Mouse (Mus musculus) ES-Bruce4 (cell line): ENCODE measurements around the gene Slc37a4.

Experiments used
- EP300 ChIP-seq: IDR thresholded peaks from 2 replicates; pipeline ENCODE4 v1.6.1; 2011; ENCODE audit warnings: low read depth, low read length; ENCODE audit not compliant: insufficient read depth
- POLR2A ChIP-seq: IDR thresholded peaks from one replicate; pipeline ENCODE4 v1.8.1; 2011; ENCODE audit warnings: low read length; ENCODE audit not compliant: insufficient read depth

GRCm38 (mm10) chr9:44435747-44436146 is 39.1 kb downstream of the Slc37a4 start:
- TF ChIP-seq EP300 (no peak), POLR2A (no peak)
